Mouse (Mus musculus): Measurements from ENCODE around the gene Agps.
A peak's percentile ranks its signal among the peaks of the same experiment; 100 is the strongest.

Gene Agps

DNA sequence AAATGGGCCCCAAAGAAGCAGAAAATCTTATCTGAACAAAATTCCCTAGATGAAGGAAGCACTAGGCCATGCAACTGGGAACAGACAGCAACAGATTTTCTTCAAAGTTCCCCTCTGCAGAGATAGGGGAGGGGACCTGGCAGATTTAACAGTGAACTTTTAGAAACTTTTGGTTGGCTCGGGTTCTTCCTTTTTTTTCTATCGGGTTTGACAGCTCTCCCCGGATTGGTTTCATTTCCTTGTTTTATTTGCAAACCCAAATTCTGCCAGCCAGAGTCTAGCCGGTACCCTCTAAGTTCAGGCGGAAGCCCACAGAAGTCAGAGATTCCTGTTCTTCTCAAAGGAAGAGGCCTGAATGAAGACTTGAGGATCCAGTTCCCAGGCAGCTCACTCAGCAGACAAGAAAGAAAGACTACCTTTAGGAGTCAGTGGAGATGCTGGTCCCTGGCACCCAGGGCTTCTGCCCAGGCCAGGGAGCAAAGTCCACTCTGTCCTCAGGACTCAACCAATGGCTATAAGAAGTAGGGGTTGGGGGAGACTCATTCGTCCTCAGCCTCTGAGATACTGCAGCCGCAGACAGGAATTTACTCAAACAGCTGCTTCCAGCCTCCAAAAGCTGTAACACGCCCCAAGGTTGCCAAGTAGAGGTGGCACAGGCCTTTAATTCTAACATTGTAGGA, 2.9 kb upstream of the Agps start:
- DNase-seq = peak; percentile 23 to 32

DNA sequence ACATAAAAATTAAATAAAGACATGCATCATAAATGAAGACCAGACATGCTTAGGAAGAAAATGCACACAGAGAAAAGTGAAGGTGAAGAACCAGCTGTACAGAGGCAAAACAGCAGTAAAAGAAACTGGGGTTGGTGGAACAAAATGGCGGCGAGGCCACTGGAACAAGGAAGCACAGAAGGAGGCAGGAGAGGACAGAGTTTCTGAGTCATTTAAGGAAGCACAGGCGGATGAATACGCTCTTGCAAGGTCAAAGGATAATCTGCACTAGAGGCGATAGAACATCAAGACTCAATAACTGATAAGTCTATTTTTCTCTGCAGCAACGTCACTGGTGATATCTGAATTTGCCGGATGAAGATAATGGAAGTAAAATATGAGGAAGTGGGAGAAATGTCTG, 1.7 kb upstream of the Agps start:
- no peak for DNase-seq

DNA sequence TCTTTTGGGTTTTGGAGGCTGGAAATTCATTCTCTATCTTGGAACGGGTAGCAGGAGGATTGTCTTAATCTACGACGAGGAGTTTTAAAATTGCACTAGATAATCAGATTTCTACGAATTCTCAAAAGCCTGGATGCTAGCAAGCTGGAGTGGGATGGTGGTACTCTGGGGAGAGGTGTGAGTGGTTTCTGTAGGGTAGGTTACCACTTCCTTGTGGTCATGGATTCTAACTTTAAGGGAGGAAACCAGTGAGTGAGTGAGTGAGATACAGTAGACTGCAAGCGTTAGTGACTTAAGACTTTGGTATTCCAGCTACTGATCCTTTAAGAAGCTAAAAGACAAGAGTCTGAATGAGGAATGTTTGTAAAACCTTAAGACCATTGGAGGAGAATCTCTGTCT, 804 bp downstream of the Agps start:
- DNase-seq = no peak

DNA sequence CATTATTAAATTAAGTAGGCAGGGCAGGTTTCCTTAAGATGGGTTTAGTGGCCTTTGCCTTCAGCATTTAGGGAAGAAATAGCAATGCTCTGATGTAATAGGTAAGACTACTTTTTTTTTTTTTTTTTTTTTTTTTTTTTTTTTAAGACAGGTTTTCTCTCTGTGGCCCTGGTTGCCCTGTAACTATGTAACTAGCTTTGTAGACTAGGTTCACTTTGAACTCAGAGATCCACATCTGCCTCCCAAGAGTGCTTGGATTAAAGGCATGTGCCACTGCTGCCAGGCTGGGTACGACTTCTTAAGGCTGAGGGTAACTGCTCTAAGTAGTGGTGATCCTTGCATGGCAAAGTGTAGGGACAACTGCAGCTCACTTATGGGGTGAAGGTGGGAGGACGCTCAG, 2.5 kb downstream of the Agps start:
- DNase-seq = no peak

DNA sequence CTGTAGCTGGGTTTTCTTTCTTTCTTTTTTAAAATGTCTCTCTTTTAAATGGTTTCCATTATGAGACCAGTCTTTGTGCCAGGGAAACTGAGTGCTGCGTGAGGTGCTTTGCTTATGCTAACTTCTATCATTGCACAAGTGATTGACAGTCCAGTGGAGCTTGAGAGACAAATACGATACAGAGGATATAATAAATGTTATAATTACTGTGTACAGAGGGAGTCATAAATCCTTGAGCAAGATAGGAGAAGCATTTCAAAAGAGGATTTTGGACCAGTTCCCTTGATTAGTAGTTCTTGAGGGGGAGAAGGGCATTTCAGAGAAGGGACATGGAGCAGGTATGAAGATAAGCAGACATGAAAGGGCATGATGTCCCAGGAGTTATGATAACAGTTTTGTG, 10.3 kb downstream of the Agps start:
- DNase-seq = no peak

DNA sequence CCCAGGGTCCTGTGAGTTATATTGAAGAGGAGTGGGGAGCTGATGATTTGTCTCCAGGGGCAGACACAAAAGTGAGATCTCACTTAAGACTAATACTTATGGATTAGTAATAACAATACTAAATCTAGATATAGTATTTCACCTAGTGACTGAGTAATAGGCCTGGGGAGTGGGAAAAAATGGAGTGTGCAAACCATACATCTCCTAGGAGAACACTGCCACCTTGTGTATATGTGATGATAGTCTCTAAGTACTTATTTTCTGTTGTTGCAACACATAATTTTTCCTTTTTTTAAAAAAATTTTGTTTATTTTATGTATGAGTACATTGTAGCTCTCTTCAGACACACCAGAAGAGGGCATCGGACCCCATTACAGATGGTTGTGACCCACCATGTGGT, 15.7 kb downstream of the Agps start:
- no peak for DNase-seq

DNA sequence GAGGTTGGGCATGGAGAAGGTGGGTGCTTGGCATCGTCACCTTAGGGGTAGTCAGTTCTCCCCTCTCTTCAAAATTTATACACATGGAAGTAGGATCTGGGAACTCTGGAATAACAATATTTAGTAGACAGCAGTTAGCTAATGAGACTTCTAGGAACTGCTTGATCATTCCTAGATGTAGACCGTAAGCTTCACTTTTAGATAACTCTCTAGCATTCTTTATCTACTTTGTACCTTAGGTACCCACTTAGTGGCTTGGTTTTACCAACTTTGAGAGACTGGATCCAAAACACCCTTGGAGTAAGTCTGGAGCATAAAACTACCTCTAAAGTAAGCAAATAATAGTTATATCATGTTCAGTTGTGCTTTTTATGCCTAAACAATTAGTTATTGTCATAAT, 20.5 kb downstream of the Agps start:
- DNase-seq = no peak

DNA sequence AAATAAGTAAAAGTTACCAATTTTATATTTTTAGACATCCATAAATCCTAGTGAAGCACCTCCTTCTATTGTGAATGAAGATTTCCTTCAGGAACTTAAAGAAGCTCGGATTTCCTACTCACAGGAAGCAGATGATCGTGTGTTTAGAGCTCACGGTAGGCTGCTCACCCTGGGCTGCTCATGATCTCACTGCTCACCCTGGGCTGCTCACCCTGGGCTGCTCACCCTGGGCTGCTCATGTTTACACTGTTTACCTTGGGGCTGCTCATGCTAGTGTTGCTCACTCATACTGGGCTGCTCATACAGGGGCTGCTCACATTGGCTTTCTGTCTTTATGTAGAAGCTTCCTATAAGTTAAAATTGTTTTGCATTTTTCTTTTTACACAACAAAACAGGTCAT, 22.2 kb downstream of the Agps start:
- no peak for DNase-seq

DNA sequence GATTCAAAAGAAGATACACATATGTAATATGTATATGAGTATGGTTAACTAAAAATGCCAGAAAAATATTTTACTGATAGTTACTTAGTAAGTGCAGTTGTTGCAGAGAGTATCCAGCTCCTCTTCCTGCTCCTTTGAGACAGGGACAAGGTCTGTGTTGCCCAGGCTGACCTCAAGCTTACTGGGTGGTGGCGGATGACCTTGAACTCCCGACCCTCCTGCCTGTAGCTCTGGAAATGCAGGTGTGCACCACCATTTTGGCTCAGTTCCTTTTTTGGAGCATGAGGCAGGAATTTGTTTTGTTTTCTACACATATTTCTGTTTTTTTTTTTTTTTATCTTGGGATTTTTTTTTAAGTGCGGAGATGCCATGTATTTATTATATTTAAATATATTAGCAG, 29.1 kb downstream of the Agps start:
- DNase-seq = no peak

DNA sequence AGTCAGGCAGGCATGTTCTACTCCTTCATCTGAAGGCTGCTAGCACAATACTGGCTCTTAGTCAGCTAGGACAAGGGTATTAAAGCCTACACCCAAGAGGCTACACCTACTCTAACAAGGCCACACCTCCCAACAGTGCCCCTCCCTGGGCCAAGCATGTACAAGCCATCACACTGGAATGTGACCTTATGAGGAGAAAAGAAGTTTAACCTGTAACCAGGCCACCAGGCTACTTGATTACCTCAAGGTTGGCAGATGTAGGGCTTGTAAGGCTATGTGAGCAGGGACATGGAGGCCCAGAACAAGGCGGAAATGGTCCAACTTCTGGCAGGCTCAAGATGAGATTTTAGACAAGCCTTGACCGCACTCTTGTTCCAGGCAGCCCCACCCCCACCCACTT, 37.6 kb downstream of the Agps start:
- DNase-seq = no peak

DNA sequence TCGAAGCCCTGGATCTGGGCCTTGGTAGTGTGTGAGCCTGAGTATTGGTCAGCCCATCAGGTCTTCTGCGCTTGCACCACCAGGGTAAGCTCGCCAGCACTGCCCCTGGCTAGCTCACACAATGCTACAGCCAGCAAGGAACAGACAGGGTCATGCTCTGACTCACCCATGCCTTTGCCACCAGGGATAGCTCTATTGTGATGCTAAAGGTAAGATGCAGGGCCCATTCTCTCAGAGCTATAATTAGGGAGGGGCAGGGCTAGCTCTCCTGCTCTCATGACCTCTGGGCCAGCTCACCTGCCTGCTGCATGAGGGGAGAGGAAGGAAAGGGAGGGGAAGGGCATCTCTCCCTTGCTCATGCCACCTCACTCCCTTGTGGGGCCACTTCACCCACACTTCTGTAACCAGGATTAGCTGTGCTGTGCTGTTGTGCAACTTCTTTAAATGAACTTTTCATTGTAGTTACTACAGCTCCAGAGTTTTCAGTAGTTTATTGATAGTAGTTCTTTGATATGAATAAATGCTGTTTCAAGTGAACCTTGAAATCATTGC, 42.1 kb downstream of the Agps start:
- no peak for DNase-seq

DNA sequence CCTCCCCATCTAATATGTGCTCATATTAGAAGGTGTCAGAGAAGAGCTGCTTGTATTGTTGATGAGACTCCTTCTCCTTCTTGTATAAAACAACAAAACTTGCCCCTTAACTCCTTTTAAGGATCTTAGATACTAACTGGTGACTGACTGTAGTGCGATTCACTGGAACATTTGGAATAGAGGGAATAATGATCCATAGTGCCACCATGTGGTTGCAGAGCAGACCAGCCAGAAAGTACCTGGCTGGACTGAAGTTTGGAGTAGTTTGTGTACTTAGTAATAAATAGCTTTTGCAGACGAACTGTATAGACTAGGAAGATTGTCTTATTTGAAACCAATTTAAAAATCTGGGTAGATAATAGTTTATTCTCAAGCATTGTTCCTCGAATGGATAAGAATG, 47.8 kb downstream of the Agps start:
- no peak for DNase-seq

DNA sequence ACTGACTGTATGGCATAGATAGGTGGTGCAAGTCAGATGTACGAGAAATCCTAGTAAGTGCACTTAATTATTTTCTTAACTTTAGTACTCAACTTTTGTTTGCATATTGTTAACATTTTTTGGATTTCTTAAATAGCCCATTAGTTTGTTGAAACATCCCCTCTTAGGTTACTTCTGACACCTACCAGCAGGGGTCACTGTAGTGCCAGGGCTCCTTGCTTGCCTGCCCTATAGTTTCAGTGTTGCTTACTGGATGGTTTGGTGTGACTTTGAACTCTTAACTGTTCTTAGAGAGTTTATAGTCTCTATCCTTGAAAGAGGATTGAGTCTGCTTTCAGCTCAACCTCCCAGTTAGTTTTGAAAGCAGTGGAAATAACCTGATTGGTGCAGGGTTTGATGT, 51.6 kb downstream of the Agps start:
- peak; percentile 16 to 60 for DNase-seq

DNA sequence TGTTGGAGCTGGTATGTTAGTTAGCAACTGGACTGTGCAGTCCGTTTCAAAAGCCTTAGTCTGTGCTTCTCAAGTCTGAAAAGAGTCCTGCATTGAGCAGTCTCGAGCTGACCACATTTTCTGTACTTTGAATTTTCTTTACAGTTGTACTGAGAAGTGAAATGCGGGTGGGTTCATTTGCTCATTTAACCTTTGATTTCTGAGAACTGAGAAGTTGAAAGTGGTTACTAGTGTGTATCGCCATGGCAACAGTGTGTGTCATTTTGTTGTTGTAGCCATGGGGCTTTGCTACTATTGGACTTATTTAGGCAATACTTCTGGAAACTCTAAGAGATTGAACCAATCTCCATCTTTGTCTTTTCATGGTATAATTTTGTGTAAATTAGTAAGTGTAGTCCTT, 60.0 kb downstream of the Agps start:
- no peak for DNase-seq

DNA sequence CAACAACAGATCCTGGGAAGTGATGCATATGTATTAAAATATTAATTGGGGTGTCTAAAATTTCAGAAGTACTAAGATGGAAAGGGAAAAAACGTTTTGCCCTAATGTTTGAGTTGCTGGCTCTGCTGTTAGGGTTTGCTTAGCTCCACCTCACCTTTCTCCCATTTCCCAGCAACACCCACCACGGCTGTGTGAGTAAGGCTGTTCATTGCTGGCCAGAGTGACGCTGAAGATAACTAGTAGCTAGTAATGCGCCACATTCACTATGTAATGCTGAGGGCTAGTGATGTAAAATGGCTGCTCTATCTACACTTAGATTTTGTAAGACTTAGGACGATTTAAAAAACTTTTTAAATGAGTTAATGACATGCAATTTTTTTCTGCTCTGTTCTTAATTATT, 63.7 kb downstream of the Agps start:
- no peak for DNase-seq

DNA sequence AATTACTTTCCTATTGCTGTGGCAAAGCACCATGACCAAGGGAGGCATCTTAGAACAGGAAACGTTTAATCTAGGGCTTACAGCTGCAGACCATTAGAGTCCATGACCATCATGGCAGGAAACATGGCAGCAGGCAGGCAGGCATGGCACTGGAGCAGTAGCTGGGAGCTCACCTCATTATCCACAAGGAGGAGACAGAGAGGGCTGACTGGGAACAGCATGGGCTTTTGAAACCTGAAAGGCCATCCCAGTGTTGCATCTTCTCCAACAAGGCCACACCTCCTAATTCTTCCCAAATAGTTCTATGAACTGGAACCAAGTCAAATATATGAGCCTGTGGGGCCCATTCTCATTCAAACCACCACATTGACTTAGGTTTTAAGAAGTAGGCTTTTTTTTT, 68.3 kb downstream of the Agps start:
- no peak for DNase-seq

DNA sequence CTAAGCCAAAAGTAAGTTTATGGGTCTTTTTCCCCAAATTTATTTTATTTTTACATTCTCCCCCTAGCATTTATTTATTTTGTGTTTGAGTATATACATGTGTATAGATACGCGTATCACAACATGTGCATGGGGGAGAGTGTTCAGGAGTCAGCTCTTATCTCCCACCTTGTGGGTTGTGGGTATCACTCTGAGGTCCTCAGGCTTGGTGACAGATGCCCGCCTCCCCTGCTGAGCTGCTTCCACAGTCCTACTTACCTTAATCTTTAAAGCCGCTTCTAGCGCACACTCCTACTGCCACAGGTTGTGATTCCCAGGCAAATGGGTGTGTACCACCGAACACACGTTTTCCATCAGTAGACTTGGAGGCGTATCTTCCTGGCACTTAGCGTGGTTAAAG, 69.9 kb downstream of the Agps start:
- DNase-seq = no peak

DNA sequence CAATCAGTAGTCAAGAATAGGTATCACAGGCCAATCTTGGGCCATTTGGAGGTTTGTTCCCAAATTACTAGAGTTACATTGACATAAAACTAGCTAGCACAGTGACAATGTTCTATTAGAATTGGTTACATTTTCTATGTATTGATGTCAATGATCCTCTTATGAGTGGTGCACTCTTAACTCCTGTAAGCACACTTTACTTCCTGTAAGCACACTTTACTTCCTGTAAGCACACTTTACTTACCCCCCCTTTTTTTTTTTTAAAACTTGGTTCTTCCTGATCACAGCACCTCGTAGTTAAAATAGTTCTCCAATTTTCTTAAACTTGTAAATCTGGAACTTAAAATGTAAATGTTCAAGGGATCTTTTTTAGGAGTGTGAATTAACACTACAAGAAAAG, 75.2 kb downstream of the Agps start:
- DNase-seq = no peak

DNA sequence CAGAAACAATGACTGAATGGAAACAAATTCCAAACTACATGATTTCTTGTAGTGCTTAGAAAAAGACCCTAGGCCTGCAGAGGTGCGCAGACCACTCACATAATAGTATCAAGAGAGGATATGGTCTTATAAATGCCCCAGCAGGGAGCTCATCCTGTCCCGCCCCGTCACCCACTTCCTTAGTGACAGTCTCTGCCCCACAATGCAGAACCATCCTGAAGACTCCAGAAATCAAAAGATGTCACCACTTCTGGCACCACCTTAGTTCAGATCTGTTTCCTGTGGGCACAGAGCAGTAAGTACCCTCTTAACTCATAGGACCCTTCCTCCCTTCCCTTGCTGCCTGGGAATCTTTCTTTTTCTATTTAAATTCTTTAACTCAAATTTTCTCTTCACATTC, 83.1 kb downstream of the Agps start:
- DNase-seq = no peak

DNA sequence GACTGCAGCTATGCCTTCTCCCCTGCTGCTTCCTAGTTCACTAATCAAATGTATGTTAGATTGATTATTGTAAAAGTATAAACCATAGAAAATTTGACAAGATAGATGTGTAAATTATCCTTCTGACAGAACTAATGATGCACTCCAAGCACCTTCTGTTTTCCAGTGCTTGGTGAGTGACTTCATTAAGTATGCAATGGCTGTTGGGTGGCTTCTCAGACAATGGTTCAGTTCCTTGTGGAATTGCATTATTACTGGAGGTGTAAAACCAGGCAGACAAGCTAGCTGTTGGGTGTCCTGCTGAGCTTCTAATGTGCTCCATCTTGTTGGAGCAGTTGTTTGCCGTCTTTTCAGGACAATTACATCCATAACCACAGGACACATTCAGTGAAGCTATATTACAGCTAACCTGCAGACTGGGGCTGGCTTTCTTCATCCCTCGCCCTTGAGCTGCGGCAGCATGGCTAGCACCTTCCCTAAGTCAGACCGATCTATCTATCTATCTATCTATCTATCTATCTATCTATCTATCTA, 91.9 kb downstream of the Agps start:
- DNase-seq = no peak

DNA sequence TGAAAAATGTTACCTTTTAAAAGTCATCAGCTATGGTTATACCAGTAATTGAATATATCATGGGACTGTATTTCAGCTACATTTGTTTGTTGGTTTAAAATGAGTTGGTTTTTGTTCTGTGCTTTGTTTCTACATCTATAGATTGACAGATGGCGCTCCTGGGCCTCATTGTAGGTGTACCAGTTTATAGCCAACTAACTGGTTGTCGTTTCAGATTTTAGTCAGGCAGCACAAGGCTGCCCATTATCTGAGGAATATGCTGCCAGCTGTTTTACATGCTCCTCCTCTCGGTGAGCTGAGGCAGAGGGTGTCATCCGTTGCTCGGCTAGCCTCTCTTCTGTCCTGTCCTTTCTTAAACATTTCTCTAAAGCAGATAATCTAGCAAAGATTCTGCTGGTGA, 94.1 kb downstream of the Agps start:
- no peak for DNase-seq

DNA sequence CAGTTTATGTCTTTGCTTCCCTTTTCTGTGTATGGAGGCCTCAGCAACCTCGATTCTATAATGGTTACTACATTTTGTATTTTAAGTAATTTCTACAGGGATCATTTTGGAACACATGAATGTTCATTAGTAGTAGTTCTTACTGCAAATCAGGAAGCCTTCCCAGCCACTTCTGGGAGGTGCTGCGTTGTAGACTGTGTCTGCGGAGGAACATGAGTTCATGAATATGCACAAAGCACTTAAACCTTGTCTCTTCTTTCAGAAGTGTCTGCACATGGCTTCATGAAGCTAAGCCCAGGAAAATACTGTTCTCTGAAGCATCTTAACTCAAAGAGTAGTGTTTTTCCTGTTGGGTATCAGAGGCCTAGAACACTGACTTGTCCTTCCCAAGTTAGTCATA, 96.0 kb downstream of the Agps start:
- no peak for DNase-seq

DNA sequence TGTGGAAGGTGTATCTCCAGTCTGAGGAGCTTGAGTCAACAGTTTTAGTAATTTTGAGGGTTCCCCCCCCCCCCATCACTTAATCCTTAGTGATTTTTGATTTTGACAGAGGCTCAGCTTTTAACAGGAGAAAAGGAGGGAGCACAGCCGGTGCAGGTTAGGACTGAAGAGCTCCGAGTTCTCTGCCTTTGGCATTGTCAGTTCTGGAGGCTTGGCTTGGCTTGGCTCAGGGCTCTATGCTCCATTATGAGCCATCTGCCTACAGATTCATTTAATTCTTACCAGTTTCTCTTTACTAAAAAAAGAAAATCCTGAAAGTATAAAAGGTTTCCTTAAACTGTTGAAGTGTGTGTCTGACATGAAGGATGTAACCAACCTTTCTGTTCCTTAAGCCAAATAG, 97.2 kb downstream of the Agps start:
- no peak for DNase-seq

DNA sequence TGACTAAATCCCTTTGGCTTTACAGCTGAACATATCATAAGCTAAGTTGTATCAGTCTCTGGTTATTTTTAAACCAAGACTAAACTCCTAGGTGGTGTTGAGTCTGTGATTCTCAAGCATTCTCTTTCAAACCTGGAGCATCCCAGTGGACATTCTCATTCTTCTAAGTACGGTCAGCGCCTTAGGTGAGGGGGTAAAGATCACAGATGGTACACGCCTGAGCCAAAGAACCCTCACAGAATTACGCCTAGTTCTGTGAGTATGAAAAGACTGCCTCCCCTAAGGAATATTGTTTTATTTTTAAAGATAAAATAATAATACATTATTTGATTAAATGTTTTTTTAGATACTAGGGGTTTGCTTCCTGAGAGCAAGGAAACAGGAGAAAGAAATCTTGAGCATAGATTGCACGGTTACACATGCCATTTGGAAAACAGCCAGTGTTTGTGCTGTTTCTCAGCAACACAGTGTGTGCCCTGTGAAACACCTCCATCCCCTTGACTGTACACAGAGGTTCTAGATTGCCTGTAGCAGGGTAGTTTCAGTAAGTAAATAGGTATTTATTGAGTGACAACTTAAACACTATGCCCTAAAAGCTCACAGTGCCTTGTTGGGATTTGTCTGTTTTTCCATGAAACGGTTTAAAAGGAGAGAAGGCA, 97.9 kb downstream of the Agps start:
- DNase-seq = no peak

DNA sequence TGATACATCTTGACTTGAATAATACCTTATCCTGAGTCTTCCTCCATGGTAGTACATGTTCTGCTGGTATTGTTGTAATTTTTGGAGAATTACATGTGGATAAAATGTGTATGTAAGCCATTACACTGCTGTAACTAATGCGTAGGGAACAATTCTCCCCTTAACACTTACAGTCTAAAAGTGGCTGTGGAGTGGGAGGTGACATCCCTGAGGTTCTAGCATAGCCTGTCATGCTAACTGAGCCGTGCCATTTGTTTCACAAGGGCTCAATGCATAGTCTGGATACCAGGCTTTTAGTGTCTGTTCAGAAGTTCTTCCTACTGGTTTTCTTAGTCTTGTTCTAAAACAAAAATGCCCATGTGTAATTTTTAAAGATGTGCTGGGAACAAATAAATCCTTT, 99.0 kb downstream of the Agps start:
- DNase-seq = no peak

Measured in spleen, adult 18-20 months (tissue).